Mouse (Mus musculus): ENCODE measurements around the gene Barhl2.

Gene Barhl2

GRCm38 (mm10) chr5:106457986-106458476 is at the start of gene Barhl2:
TSS of gene Barhl2 (minus strand) at chr5:106458166.
- DNase-seq (ENCODE audit: low read depth, low spot score), result no peak

GRCm38 (mm10) chr5:106506061-106506460 is 48.1 kb upstream of the Barhl2 start:
- no peak for DNase-seq (ENCODE audit: low read depth, low spot score)

GRCm38 (mm10) chr5:106502684-106503545 is 44.9 kb upstream of the Barhl2 start:
- DNase-seq (ENCODE audit: low read depth, low spot score), result no peak

- no peak for DNase-seq (ENCODE audit: low read depth, low spot score)
Observed at GRCm38 (mm10) chr5:106502271-106502670, 44.3 kb upstream of the Barhl2 start.

- no peak for DNase-seq (ENCODE audit: low read depth, low spot score)
Observed at GRCm38 (mm10) chr5:106491771-106492170, 33.8 kb upstream of the Barhl2 start.

GRCm38 (mm10) chr5:106472105-106472500 is 14.1 kb upstream of the Barhl2 start:
- no peak for DNase-seq (ENCODE audit: low read depth, low spot score)

GRCm38 (mm10) chr5:106471235-106472104 is 13.5 kb upstream of the Barhl2 start:
- DNase-seq (ENCODE audit: low read depth, low spot score), result no peak

- DNase-seq (ENCODE audit: low read depth, low spot score), result no peak
Observed at GRCm38 (mm10) chr5:106465129-106465790, 7.3 kb upstream of the Barhl2 start.

GRCm38 (mm10) chr5:106464336-106465128 is 6.6 kb upstream of the Barhl2 start:
- DNase-seq (ENCODE audit: low read depth, low spot score), result no peak

GRCm38 (mm10) chr5:106463661-106464191 is 5.8 kb upstream of the Barhl2 start:
- no peak for DNase-seq (ENCODE audit: low read depth, low spot score)

- DNase-seq (ENCODE audit: low read depth, low spot score), result no peak
Observed at GRCm38 (mm10) chr5:106461913-106462312, 3.9 kb upstream of the Barhl2 start.

- DNase-seq (ENCODE audit: low read depth, low spot score), result no peak
Observed at GRCm38 (mm10) chr5:106461431-106461830, 3.5 kb upstream of the Barhl2 start.

- no peak for DNase-seq (ENCODE audit: low read depth, low spot score)
Observed at GRCm38 (mm10) chr5:106460535-106460934, 2.6 kb upstream of the Barhl2 start.

- no peak for DNase-seq (ENCODE audit: low read depth, low spot score)
Observed at GRCm38 (mm10) chr5:106460001-106460511, 2.1 kb upstream of the Barhl2 start.

GRCm38 (mm10) chr5:106459120-106459641 is 1.2 kb upstream of the Barhl2 start:
- DNase-seq (ENCODE audit: low read depth, low spot score), result no peak

GRCm38 (mm10) chr5:106458477-106459119 is 632 bp upstream of the Barhl2 start:
- no peak for DNase-seq (ENCODE audit: low read depth, low spot score)

- no peak for DNase-seq (ENCODE audit: low read depth, low spot score)
Observed at GRCm38 (mm10) chr5:106457111-106457925, 648 bp downstream of the Barhl2 start.

- no peak for DNase-seq (ENCODE audit: low read depth, low spot score)
Observed at GRCm38 (mm10) chr5:106455984-106456383, 2.0 kb downstream of the Barhl2 start.
